Mouse (Mus musculus) stomach, embryonic 15.5 days (tissue): ENCODE measurements around the gene Vapb. TPM values are rescaled to one million over a fixed set of nuclear protein-coding genes. Genes with fewer than 3 reads are reported as not detected.

ENCODE experiments used
- ATAC-seq: fragments of 200-750 bp; cut with Nextera tagmentation; 2 replicates; pipeline ENCODE4 v1.8.0; 2017; ENCODE audit warnings: low read depth, moderate number of reproducible peaks, moderate TSS enrichment; ENCODE audit not compliant: insufficient read depth, low FRiP score
- H3K27ac ChIP-seq: fragments of 300-500 bp; sonication (generic); 2 replicates; pipeline ENCODE4 v1.5.1; 2015; ENCODE audit warnings: mild to moderate bottlenecking, inconsistent platforms
- H3K27me3 ChIP-seq: fragments of 300-500 bp; sonication (generic); replicated peaks from 2 replicates; pipeline ENCODE4 v1.6.1; 2015; ENCODE audit warnings: inconsistent platforms
- H3K36me3 ChIP-seq: fragments of 300-500 bp; sonication (generic); 2 replicates; pipeline ENCODE4 v1.6.1; 2015; ENCODE audit warnings: inconsistent platforms
- H3K4me1 ChIP-seq: fragments of 300-500 bp; sonication (generic); 2 replicates; pipeline ENCODE4 v1.6.1; 2015; ENCODE audit warnings: inconsistent platforms
- H3K4me2 ChIP-seq: fragments of 300-500 bp; sonication (generic); 2 replicates; pipeline ENCODE4 v1.6.1; 2015; ENCODE audit warnings: mild to moderate bottlenecking, inconsistent platforms
- H3K4me3 ChIP-seq: fragments of 300-500 bp; sonication (generic); replicated peaks from 2 replicates; pipeline ENCODE4 v1.5.1; 2015; ENCODE audit warnings: inconsistent platforms
- H3K9ac ChIP-seq: fragments of 300-500 bp; sonication (generic); 2 replicates; pipeline ENCODE4 v1.6.1; 2015; ENCODE audit warnings: inconsistent platforms
- H3K9me3 ChIP-seq: fragments of 300-500 bp; sonication (generic); 2 replicates; pipeline ENCODE4 v1.6.1; 2016; ENCODE audit warnings: inconsistent platforms
- WGBS: fragments of 180-500 bp; shearing (Covaris S2); methylation state at CpG from one replicate; pipeline ENCODE4 v1.1.7; 2015; 5-methylcytosine and 5-hydroxymethylcytosine counted together
- microRNA-seq: library from miRNA; unstranded; fragments of <30 nt; microRNA quantifications from one replicate; pipeline ENCODE4, GENCODE M21; 2016
- polyA plus RNA-seq: library from polyadenylated mRNA; unstranded; fragments of >200 nt; fragmentation: Nextera tagmentation; extraction: Ambion mirVana; gene quantifications from 2 replicates; pipeline ENCODE4 v1.2.1, GENCODE M21; 2015

Gene Vapb
- polyA plus RNA-seq, 1 experiment from 2014 or later: 15.4 TPM

DNA sequence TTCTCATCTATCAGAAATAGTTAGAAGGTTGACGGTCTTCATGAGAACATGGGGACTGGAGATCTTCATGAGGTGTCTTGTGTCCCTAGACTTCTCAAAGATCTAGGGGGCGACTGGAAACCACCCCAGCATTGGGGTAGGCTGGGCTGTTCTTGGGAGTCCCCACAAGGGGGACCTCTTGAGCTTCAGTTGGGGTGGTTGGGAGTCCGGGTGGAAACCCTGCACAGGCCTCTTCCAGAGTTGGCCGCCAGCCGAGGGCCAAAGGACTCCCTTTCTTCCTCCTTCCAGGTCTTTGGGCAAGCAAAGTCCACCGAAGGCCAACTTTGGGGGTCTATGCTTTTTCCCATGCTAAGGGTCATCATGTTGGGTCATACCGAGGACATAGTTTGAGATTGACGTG is 74.5 kb downstream of the Vapb start:
- H3K27ac ChIP-seq: no peak overlapping the region
- no peak overlapping the region for H3K9ac ChIP-seq
- WGBS: 74% methylated on average over 8 of the region's 8 CpGs
- H3K9me3 ChIP-seq: no peaks in the 10 kb centered on the region
- H3K4me3 ChIP-seq: no peak overlapping the region
- no peak for ATAC-seq
- 0 out of 2 replicates have a peak, but pooled peaks cover 3% of the 10 kb centered on the region for H3K4me1 ChIP-seq
- no peak overlapping the region for H3K4me2 ChIP-seq
- no peaks in the 10 kb centered on the region for H3K36me3 ChIP-seq
- no peaks in the 10 kb centered on the region for H3K27me3 ChIP-seq

GRCm38 (mm10) chr2:173813071-173813470 is 75.8 kb downstream of the Vapb start:
- Histone ChIP-seq H3K4me3 (no peak overlapping the region), H3K4me1 (0 out of 2 replicates have a peak, but pooled peaks cover 3% of the 10 kb centered on the region), H3K4me2 (no peak overlapping the region), H3K9ac (no peak overlapping the region), H3K27me3 (no peaks in the 10 kb centered on the region), H3K9me3 (no peaks in the 10 kb centered on the region), H3K36me3 (no peaks in the 10 kb centered on the region), H3K27ac (no peak overlapping the region)
- ATAC-seq: no peak
- 78% methylated on average over 5 of the region's 5 CpGs for WGBS

DNA sequence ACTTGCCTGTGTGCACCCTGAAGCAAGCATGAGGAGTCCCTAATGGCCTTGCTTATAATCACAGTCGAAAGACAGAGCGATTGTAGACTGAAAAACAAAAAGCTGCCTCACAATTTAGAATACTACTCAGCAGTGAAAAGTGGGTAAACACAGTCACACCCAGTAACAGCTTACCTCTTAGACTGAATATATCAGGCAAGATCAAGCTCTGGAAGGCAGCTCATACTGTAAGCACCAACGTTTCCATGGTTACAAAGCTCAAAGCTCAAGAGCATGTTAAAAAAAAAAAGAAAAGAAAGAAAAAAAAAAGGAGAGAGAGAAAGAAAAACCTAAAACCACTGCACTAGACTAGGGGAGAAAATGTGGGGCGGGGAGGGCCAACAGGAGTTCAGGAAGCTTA is 89.0 kb downstream of the Vapb start:
- Histone ChIP-seq H3K27me3 (no peaks in the 10 kb centered on the region), H3K9ac (no peak overlapping the region), H3K36me3 (no peaks in the 10 kb centered on the region), H3K4me2 (no peak overlapping the region), H3K4me3 (no peak overlapping the region), H3K27ac (no peak overlapping the region), H3K4me1 (no peaks in the 10 kb centered on the region), H3K9me3 (no peaks in the 10 kb centered on the region)
- no peak for ATAC-seq
- WGBS: 92% methylated on average over 4 of the region's 4 CpGs

DNA sequence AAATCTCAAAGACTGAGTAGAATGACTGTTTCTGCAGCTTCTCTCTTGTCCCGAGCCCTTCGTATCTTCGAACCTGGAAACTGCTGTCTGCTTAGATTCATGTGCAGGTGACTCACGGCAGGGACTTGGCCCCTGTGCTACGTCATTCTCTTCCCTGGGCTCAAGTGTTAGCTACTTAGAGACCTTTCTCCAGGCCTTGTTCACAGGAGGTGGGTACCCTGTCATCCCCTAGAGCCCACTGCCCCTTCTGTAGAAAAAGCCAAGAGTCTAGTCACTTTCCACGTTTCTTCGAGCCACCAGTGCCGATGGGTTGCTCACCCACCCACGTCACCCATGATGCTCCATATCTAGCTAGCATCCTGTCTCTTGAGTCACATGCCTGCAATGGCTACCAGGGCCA is 89.9 kb downstream of the Vapb start:
- Histone ChIP-seq H3K4me1 (no peaks in the 10 kb centered on the region), H3K9ac (no peak overlapping the region)
- WGBS: 88% methylated on average over 9 of the region's 9 CpGs

DNA sequence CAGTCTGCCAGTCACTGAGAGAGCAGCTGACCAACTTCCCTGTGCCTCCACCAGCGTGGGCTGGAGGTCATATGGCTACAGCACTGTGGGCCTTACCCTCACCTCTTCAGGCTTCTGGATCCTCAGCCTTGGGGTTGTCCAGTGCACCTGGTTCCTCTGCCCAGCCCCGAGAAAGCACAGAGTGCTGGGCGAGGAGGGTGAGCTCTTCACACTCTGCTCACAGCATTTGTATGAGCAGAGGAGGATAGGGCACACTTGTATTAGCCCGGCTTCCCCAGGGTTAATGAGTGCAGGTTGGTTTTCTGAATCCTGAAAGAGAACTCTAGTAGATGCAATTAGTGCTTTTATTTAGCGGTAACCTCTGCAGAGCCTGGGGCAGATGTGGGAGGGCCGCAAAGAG is 90.8 kb downstream of the Vapb start:
- Histone ChIP-seq H3K9ac (no peak overlapping the region), H3K4me1 (no peaks in the 10 kb centered on the region), H3K9me3 (no peaks in the 10 kb centered on the region), H3K4me3 (no peak overlapping the region), H3K27ac (no peak overlapping the region), H3K27me3 (no peaks in the 10 kb centered on the region), H3K4me2 (no peak overlapping the region), H3K36me3 (no peaks in the 10 kb centered on the region)
- ATAC-seq: no peak
- 81% methylated on average over 6 of the region's 6 CpGs for WGBS

More for the DNA sequence above, 89.9 kb downstream of the Vapb start:
- ATAC-seq: no peak
- no peak overlapping the region for H3K4me2 ChIP-seq
- no peak overlapping the region for H3K4me3 ChIP-seq
- no peaks in the 10 kb centered on the region for H3K36me3 ChIP-seq
- no peaks in the 10 kb centered on the region for H3K9me3 ChIP-seq
- no peaks in the 10 kb centered on the region for H3K27me3 ChIP-seq
- H3K27ac ChIP-seq: no peak overlapping the region

DNA sequence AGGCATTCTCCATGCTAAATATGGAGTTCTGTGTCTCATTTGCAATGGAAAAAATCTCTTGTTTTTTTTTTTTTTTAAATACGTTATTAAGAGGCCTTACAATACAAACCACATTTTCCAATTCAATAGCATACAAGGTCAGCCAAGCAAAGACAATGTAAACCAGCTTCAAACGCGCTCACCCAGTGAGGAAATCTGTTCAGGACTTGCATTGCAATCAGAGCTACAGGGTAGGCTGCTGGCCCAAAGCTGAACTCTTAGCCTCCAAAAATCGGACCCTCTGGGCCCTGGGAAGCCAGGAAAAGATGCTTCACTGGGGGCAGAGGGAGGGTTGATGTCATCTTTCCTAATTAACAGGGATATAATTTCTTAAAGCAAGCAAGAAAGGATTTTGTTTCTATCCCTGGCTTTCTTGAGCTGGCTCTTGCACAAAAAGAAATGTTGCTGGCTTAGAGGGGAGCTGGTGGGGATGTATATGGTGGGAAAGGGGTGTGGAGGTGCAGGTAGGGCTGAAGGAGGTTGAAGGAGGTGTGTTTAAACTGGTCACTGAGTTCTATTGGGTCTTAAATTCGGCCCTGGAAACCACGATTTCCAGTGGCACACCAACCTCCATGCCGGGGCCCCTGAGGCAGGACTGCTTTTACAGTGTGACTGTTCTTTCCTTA is 95.6 kb downstream of the Vapb start:
- 73% methylated on average over 7 of the region's 7 CpGs for WGBS

More for the DNA sequence above, 95.6 kb downstream of the Vapb start:
- Histone ChIP-seq H3K9me3 (no peaks in the 10 kb centered on the region), H3K36me3 (no peaks in the 10 kb centered on the region), H3K4me3 (no peak overlapping the region), H3K9ac (no peak overlapping the region), H3K4me1 (no peaks in the 10 kb centered on the region), H3K4me2 (no peak overlapping the region), H3K27ac (no peak overlapping the region), H3K27me3 (no peaks in the 10 kb centered on the region)
- no peak for ATAC-seq

Small RNA genes within 50 kb of the gene (microRNA-seq; reads per million reads assigned to microRNA genes)
- gene Mir6340: not detected

Other genes starting within 250 kb of the Vapb start
- not detected in 2 replicates for gene 1700021F07Rik, start 214.9 kb upstream of the Vapb start, polyA plus RNA-seq
- not detected in 2 replicates for gene Ankrd60, start 159.1 kb upstream of the Vapb start, polyA plus RNA-seq
- 33.0 and 35.5 TPM in 2 replicates for gene Rab22a, start 77.8 kb upstream of the Vapb start, polyA plus RNA-seq
- gene 1700010B08Rik, start 18.1 kb upstream of the Vapb start, polyA plus RNA-seq: not detected in 2 replicates